Mouse (Mus musculus) cerebellum, adult 2 months (tissue): ENCODE measurements around the gene Gm20481. TPM values are rescaled to one million over a fixed set of nuclear protein-coding genes. Genes with fewer than 3 reads are reported as not detected.
"Not testable (repeated sequence)": the region's sequence is repeated elsewhere in the genome, so short reads cannot be mapped to it uniquely, and the experiment has no call there.

Source experiments
- DNase-seq, 2 experiments: peaks; one replicate each; pipeline ENCODE4 v3.0.0; 2021
- H3K27ac ChIP-seq: fragments of 200-500 bp; 2 replicates; pipeline ENCODE4 v1.5.1; 2012; ENCODE audit warnings: low read length, control low read depth, inconsistent platforms; ENCODE audit not compliant: insufficient read depth
- H3K27me3 ChIP-seq: fragments of 200-500 bp; 2 replicates; pipeline ENCODE4 v1.6.1; 2012; ENCODE audit warnings: inconsistent platforms, mild to moderate bottlenecking, low read length, moderate library complexity; ENCODE audit not compliant: control insufficient read depth, insufficient read depth
- H3K4me1 ChIP-seq: fragments of 200-500 bp; 2 replicates; pipeline ENCODE4 v1.6.1; 2011; ENCODE audit warnings: low read length; ENCODE audit not compliant: control insufficient read depth, insufficient read depth
- H3K4me3 ChIP-seq: fragments of 200-500 bp; replicated peaks from 2 replicates; pipeline ENCODE3; 2011; ENCODE audit warnings: mild to moderate bottlenecking, low read depth, low read length, control low read depth; ENCODE audit not compliant: insufficient read depth
- CTCF ChIP-seq: fragments of 200-500 bp; IDR thresholded peaks from 2 replicates; pipeline ENCODE4 v1.5.1; 2011; ENCODE audit warnings: low read depth, mild to moderate bottlenecking, control low read depth, low read length, moderate library complexity, borderline replicate concordance; ENCODE audit not compliant: insufficient read depth
- POLR2A ChIP-seq: fragments of 200-500 bp; IDR thresholded peaks from 2 replicates; pipeline ENCODE4 v1.6.1; 2011; ENCODE audit warnings: low read length, control low read depth, borderline replicate concordance; ENCODE audit not compliant: insufficient read depth
- WGBS: fragments of 180-500 bp; shearing (Covaris S2); methylation state at CpG from one replicate; pipeline ENCODE4 v1.1.7; 2018; 5-methylcytosine and 5-hydroxymethylcytosine counted together
- polyA plus RNA-seq: library from polyadenylated mRNA; depleted of rRNA; stranded (reverse); fragments of >200 nt; gene quantifications from 2 replicates; pipeline ENCODE4 v1.2.3, GENCODE M21; 2012

The Gm20481 gene
- polyA plus RNA-seq, 1 experiment: not detected

- TF ChIP-seq CTCF (no peak), POLR2A (peak; percentile 13; the same call in 1 of the 2 replicates)
- DNase-seq: peak; percentile 39 to 42
- Histone ChIP-seq H3K4me1 (peaks cover 6% of the 10 kb centered on the region), H3K4me3 (peak overlapping the region; percentile 61), H3K27ac (peak overlapping the region; percentile 53), H3K27me3 (no peaks in the 10 kb centered on the region)
- WGBS: 3% methylated on average over 12 of the region's 12 CpGs
These were observed 32.6 kb downstream of the Gm20481 start for GRCm38 (mm10) chr17:35002153-35002865.

DNA sequence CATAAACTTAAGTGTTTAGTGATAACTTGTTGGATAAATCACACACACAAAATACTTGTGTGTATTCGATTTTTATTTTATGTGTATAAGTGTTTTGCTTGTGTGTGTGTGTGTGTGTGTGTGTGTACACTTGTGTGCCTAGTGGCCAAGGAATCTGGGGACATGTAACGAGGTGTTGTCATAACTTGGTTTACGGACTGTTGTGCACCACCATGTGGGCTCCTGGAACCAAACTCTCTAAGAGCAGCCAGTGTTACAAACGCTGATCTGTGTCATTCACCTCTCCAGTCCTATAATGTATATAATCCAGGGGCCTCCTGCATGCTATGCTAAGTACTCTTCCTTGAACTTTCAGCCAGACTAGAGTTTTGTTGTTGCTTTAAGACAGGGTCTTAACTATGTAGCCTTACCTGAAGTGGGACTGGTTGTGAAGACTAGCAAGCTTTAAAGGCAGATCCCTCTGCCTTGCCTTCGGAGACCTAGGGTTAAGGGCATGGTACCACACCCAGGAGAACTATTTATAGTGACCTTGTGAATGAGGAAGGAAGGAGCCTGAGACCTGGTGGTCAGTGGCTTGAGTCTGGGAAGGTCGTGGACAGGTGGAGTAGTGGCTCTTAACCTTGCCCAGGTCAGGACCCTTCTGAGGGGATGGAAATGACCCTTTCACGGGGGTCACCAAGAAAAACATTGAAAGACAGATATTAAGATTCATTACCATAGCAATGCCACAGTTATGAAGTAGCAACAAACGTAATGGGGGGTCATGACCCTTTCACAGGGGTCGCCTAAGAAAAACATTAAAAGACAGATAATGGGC, 33.5 kb downstream of the Gm20481 start:
- TF ChIP-seq POLR2A (no peak), CTCF (no peak)
- WGBS: 59% methylated on average over 9 of the region's 9 CpGs
- DNase-seq: no peak

DNA sequence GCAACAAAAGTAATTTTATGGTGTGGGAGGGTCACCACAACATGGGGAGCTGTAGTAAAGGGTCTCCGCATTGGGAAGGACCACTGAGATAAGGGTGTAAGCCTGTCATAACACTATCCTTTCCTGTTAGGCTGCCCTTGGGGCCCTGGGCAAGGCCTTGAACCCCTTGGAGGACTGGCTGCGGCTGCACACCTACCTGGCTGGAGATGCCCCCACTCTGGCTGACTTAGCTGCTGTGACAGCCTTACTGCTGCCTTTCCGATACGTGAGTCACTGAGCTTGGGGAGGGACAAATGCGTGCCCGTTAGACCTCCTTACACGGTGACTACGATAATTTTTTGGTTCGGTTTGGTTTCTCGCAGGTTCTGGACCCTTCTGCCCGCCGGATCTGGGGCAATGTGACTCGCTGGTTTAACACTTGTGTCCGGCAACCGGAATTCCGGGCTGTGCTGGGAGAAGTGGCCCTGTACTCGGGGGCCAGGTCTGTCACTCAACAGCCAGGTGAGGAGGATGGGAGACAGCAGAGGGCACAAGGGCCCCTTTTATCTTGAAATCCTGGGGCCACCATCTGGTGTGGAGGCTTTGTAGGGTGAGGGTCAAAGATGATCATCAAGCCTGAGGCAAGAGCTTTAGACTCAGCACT, 34.5 kb downstream of the Gm20481 start:
- Histone ChIP-seq H3K27ac (no peak overlapping the region), H3K4me3 (no peak overlapping the region), H3K27me3 (no peaks in the 10 kb centered on the region), H3K4me1 (peaks cover 9% of the 10 kb centered on the region)
- 95% methylated on average over 17 of the region's 17 CpGs for WGBS
- DNase-seq: no peak
- no peak for TF ChIP-seq POLR2A
- TF ChIP-seq CTCF: no peak

More for the DNA sequence above, 33.5 kb downstream of the Gm20481 start:
- Histone ChIP-seq H3K4me3 (no peak overlapping the region), H3K27ac (no peak overlapping the region), H3K4me1 (peaks cover 6% of the 10 kb centered on the region), H3K27me3 (no peaks in the 10 kb centered on the region)

DNA sequence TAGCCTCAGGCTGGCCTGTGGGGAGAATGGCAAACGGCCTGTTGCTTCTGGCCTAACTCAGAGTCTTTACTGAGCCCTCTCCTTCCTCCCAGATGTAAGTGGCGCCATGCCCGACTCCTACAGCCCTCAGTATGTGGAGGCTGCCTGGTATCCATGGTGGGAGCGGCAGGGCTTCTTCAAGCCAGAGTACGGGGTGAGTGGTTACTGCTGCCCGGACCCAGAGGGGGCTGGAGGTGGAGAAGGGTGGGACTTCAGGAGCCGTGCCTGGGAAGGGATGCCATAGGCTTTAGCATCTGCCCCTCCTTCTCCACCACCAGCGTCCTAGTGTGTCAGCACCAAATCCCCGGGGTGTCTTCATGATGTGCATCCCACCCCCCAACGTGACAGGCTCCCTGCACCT, 35.4 kb downstream of the Gm20481 start:
- WGBS: 81% methylated on average over 10 of the region's 10 CpGs
- no peak for DNase-seq
- Histone ChIP-seq H3K4me3 (no peak overlapping the region), H3K27me3 (no peaks in the 10 kb centered on the region), H3K27ac (no peak overlapping the region), H3K4me1 (peaks cover 12% of the 10 kb centered on the region)
- no peak for TF ChIP-seq POLR2A
- no peak for TF ChIP-seq CTCF

DNA sequence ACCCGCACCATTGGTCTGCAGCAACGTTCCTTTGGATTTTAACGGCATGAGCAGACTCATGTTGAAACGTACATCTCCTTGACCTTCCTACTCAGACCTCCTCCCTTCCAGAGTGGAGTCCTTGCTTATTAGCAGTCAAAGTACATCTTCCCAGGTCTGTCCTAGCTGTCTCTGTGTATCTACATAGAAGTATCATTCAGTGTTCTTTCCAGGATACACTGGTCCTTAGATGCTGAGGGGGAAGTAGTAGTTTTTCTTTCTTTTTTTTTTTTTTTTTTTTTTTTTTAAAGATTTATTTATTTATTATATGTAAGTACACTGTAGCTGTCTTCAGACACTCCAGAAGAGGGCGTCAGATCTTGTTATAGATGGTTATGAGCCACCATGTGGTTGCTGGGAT, 36.2 kb downstream of the Gm20481 start:
- not testable (repeated sequence) for H3K27ac ChIP-seq, H3K4me3 ChIP-seq, H3K27me3 ChIP-seq, DNase-seq
- H3K4me1 ChIP-seq: peaks cover 20% of the 10 kb centered on the region
- WGBS: 90% methylated on average over 4 of the region's 5 CpGs

DNA sequence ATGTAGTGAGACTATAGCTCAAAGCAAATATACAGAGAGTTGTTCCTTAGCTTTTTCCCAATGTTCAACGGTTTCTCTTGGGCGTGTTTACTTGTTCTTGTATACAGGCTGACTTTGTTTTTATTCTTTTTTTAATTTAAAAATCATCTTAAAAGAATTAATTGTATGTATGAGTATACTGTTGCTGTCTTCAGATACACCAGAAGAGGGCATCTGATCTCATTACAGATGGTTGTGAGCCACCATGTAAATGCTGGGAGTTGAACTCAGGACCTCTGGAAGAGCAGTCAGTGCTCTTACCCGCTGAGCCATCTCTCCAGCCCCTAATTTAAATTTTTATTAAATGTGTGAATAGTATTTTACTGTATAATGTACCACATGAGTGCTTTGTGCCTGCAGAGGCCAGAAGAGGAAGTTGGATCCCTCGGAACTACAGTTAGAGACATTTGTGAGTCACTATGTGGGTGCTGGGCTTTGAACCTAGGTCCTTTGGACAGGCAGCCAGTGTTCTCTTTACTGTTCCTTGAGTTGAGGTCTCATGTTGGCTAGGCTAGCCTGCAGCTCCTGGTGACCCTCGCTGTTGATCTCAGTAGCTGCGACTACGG, 37.8 kb downstream of the Gm20481 start:
- WGBS: 95% methylated on average over 7 of the region's 7 CpGs
- TF ChIP-seq POLR2A (no peak), CTCF (no peak)
- no peak for DNase-seq

GRCm38 (mm10) chr17:35009586-35009985, 39.9 kb downstream of the Gm20481 start:
- Histone ChIP-seq H3K4me3 (no peak overlapping the region), H3K27me3 (no peaks in the 10 kb centered on the region), H3K4me1 (peaks cover 20% of the 10 kb centered on the region), H3K27ac (peak overlapping the region; percentile 81)
- DNase-seq: peak; percentile 82 to 92
- TF ChIP-seq CTCF: no peak
- TF ChIP-seq POLR2A: peak; percentile 46; the same call in 1 of the 2 replicates
- WGBS: 11% methylated on average over 7 of the region's 7 CpGs

More for the DNA sequence above, 37.8 kb downstream of the Gm20481 start:
- Histone ChIP-seq H3K4me3 (no peak overlapping the region), H3K4me1 (peaks cover 25% of the 10 kb centered on the region), H3K27me3 (no peaks in the 10 kb centered on the region), H3K27ac (no peak overlapping the region)
